Mouse (Mus musculus) ES-E14 (cell line): ENCODE data around the gene Hunk.

Experiments used
- CHD2 ChIP-seq: IDR thresholded peaks from 2 replicates; pipeline ENCODE4 v1.6.1; 2014; ENCODE audit warnings: mild to moderate bottlenecking, low read depth, low read length, inconsistent platforms
- HCFC1 ChIP-seq: IDR thresholded peaks from 2 replicates; pipeline ENCODE4 v1.6.1; 2012; ENCODE audit warnings: low read length, inconsistent platforms, borderline replicate concordance; ENCODE audit not compliant: insufficient read depth
- MAFK ChIP-seq: IDR thresholded peaks from 2 replicates; pipeline ENCODE4 v1.6.1; 2014; ENCODE audit warnings: mild to moderate bottlenecking, low read depth, low read length, inconsistent platforms; ENCODE audit not compliant: insufficient read depth
- ZNF384 ChIP-seq: IDR thresholded peaks from 2 replicates; pipeline ENCODE4 v1.6.1; 2012; ENCODE audit warnings: low read depth, low read length, inconsistent platforms

- TF ChIP-seq HCFC1 (no peak), MAFK (no peak), CHD2 (no peak), ZNF384 (no peak)
Measured at GRCm38 (mm10) chr16:90453197-90453596, 67.4 kb downstream of the Hunk start.
